Mouse (Mus musculus): ENCODE results near the gene Aldh4a1. TPM values are rescaled to one million over a fixed set of nuclear protein-coding genes. Genes with fewer than 3 reads are reported as not detected.

Gene Aldh4a1
- total RNA-seq, 4 experiments from 2014 or later, result 17.4 to 19.5 (median 19.0) TPM

DNA sequence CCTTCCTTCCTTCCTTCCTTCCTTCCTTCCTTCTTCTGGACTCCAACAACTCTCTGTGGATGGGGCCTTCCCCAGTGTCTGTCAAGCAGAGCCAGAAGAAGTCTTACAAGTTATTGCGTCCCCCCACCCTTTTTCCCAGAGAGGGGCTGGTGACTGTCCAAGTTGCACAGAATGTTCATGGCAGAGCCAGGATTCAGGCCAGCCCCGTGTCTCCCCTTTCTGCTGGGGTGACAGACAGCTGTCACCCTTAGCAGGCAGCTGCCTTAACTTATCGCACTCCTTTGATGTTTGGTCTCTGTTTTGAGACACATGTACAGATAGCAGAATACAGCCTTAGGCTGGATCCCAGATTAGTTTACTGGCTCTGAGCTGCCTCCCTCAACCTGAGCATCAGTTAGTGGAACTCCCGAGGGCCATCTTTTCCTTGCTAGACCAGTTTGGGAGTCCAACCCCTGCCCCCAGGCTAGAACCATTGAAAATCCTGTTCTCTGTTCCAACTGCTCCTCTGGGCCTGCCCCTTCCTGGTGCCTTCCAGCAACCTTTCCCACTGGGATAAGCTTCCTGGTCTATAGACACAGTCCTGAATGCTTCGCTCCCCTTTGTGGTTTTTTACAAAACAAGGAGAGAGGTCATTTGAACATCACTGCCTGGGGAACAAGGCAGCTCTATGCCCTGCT lies 33.2 kb upstream of the Aldh4a1 start:
- no peak for DNase-seq (ENCODE audit: low spot score in 2 of 2)

DNA sequence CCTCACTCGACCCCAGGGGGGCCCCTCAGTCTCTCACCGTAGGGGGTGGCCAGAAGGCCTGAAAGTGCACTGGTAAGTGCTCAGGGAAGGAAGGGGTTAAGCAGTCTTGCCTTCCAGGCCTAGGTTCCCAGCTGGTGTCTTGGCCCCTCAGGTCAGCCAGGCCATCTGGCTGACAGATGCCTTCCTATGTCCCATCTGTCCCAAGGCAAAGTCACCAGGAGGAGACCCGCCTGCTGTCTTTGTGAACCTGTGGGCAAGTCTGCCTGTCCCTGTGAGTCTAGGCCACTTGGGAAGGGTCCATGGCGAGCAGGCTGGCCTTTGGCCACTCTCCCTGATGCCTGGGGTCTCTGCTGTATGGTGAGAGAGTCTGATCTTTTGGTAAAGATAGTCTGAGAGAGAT lies 32.2 kb upstream of the Aldh4a1 start:
- DNase-seq (ENCODE audit: low spot score in 2 of 2), result no peak

DNA sequence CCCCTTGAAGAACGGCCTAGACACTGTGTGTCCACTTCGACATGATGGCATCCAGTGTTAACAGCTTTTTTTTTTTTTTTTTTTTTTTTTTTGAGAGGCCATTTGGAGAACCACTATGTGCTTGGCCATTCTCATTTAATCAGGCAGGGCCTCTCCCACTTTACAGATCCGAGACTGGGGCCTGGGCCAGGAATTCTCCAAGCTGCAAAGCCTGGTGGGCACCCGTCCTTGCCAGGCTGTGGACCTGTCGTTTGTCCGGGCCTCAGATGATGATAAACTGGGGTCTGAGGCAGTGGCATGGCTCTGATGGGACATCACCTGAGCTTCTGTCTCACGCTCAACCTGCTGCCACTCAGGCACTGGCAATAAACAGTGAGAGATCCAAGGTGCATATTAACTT lies 29.8 kb upstream of the Aldh4a1 start:
- no peak for DNase-seq (ENCODE audit: low spot score in 2 of 2)

DNA sequence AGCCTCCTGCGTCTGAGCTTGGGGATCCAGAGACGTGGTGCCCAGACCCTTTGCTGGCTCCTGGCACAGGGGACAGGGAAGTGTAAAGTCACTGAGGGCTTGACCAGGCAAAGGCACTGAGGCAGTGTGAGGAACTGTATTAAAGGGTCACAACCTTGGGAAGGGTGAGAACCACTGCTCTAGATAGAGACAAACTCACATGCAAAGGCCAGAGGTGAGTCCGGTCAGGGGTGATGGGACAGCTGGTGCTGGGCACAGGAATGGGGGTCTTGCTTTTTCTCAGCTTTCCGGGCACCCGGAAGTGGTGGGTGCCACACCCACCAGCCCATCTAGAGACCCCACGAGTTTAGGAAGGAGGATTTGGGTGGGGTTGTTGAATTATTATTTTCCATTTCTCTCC lies 29.3 kb upstream of the Aldh4a1 start:
- no peak for DNase-seq (ENCODE audit: low spot score in 2 of 2)

DNA sequence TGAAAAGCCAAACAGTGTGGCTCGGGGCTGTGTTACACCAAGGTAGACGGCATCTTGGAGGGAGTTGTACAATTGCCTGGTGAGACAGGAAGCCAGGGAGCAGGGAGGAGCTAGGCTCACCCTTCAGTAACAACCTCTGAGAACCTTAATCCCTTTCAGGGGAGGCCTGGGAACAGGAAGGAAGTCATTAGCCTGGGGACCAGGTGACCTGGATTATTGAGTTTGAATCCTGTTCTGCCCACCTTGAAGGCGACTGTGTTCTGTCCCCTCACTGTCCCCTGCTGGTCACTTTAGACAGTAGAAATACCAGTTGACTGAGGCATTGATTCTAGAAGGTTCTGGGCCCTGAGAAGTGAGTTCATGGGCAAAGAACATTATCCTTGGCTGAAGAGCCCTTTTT lies 28.6 kb upstream of the Aldh4a1 start:
- DNase-seq (ENCODE audit: low spot score in 2 of 2), result no peak

DNA sequence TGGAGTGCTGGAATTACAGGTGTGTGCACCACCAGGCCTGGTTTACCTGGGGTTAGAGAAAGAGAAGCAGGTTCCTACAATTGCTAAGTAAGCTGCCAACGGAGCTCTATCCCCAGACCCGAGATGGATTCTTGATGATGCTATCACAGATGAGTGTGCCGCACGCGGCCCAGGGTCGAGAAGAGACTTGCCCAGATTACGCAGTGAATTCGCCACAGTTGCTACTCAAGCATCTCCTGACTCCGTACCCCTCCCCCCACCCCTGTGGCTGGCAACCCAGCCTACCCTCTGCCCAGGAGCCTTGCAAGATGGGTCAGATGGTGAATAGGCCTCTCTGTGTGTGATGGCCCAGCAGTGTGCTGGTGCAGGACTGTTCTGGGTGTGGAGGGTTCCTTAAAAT lies 26.0 kb upstream of the Aldh4a1 start:
- no peak for DNase-seq (ENCODE audit: low spot score in 2 of 2)

DNA sequence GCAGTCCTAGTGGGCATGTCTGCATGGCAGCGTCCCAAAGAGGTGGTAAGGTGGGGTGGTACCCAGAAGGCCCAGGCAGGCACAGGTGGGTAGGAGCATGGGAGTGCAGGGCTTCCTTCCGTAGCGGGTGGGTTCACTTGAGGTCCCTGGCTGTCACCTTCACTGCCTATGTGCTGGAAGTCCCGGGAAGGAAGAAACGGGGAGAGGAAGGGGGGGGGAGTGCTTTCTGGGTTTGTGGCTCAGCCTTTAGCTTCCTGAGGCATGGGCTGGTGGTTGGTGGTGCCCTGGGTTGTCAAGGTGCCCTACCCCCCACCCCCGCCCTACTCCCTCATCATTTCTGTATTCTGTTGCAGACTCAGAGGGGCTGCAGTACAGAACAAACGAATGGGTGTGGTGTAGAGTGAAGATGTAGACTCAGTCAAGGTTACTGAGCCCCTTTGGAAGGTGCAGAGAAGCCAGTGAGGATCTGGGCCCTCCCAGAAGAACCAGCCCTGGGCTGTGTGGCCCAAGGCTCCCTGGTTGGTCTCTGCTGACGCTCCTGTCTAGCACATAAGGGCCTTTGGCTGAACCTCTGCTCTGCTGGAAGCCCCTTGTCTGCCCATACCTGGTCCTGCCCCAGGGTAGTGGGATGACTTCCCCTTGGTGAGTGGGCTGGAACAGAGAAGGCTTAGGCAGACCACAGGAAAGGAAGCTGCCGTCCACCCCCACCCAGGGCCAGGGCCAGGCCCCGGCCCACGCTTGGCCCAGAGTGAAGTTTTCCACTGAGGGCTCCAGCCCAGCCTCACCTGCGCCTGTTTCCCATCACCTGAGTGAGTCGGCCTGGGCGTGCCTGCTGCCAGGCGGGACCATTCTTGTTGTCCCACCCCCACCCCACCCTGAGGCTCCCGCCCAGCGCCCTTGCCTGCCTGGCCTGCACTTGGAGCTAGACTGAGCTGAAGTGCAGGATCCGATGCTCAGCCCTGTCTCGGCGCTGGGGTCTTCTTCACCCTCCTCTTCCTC lies 25.1 kb upstream of the Aldh4a1 start:
- DNase-seq (ENCODE audit: low spot score in 2 of 2), result no peak

DNA sequence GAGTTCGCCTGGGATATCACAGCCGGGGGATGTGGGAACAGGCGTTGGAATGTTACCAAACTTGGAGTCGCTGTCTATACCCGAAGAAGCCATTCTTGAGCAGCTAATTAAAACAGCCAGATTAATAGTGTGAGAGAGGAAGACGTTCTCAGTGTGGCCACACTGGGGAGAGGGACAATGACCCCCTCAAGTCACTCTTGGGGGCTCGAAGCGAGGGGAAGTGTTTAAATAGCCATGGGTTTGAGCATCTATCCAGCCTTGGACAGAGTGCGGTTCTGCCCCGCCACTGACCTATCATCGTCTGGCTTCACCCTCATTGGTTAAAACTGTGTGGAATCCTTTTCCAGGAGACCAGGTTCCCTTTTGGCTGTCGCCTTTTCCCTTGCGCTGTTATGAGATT lies 24.3 kb upstream of the Aldh4a1 start:
- no peak for DNase-seq (ENCODE audit: low spot score in 2 of 2)

DNA sequence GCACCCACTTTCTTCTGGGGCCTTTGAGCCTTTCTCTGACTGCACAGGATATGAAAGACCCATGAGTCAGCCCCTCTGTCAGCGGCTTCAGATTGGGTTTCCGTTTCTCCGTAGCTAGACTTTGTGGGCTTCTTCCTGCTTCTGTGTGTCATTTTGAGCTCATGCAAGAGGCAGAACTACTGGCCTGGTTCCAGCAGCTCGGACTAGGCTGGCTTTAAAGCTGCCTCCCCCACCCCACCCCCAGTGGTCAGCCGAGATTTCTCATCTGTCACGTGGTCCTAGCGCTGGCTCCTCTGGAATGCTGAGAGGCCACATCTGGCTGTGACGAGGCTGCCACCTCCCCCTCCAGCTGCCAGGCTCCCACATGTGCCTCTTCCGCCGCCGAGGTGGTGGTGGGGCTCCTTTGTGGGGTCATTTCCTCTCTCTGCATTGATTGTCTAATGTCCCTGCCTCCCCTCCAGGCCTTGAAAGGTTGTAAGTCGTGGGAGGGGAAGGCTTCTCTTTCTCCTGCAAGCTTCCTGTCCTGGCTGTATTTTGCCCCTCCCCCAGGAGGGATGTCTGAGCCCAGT lies 23.6 kb upstream of the Aldh4a1 start:
- peak in 1 of 2 experiments; percentile 57 for DNase-seq (ENCODE audit: low spot score in 2 of 2)

DNA sequence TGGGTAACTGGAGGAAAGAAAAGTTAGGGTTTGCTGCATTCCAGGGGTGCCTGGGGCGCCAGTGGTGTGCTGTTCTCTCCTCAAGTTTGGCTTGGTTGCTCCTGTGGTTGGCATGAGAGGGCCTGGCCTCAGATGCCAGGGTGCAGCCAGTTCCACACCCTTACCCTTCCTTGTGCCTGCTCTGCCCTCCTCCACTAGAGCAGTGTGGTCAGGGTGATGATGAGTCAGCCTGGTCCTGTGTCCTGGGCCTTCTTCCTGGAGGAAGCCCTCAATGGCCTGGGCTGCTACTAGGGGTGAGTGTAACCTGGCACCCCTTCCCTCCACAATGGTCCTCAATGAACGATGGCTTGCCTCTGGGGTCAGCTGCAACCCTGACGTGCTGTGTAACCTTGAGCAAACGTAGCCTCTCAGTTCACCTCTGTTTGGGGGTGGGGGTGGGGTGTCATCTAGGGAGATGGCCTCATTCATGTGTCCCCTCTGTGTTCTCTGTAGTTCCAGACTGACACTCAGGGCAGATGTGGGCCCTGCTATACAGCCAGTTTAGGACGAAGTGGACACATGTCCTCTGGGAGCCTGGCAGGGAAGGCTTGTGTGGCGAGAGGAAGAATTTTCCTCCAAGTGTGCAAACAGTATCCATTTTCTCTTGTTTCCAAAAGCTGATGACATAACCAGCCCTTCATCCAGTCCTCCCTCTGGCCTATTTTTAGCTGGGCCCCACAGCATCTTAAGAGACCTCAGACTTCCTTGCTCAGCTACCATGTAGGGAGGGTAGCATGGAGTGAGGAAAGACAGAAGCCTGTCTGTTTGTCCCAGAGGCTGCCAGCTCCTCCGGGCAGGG lies 20.9 kb upstream of the Aldh4a1 start:
- DNase-seq (ENCODE audit: low spot score in 2 of 2), result no peak

DNA sequence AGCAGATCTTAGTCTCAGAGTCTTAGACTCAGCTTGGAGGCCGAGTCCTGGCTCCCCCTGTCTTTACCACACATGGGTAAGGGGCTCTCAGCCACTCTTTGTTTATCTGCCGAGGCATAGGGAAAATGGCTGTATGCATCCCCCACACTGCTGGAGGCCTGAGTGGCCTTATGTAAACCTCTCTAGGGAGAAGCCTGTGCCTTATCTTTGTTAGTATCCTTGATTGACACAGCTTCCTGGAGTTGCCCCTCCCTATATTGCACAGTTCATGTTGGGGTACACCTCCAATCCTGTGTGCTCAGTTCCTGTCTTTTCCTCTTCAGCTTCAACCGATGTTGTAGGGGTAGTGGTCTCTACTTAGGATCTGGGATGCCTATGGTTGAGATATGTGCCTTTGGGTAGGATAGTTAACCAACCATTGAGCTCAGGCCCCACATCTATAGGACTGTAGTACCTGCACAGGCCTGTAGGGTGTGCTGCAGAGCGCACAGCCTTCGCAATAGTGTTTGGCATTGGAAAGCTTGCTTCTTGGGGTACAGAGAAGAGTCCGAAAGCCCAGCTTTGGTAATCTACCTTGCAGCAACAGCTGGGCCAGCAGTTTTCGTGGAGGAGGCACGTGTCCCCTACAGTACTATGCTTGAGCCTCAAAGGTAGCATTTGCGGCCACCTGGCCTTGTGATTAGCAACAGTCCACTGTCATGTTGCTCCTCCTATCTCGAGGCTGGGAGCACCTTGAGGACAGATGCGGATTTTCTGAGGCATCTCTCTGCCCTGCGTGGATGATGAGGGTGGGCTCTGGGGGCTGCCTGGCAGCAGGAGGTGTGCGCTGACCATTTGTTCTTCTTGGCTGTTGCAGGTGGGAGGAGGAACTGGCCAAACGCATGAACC lies 20.1 kb upstream of the Aldh4a1 start, which contains the start of gene Gm21969:
Gm21969 (plus strand) TSS at position 830 of the 888 bp plus-strand sequence.
- peak in 1 of 2 experiments; percentile 59 for DNase-seq (ENCODE audit: low spot score in 2 of 2)

DNA sequence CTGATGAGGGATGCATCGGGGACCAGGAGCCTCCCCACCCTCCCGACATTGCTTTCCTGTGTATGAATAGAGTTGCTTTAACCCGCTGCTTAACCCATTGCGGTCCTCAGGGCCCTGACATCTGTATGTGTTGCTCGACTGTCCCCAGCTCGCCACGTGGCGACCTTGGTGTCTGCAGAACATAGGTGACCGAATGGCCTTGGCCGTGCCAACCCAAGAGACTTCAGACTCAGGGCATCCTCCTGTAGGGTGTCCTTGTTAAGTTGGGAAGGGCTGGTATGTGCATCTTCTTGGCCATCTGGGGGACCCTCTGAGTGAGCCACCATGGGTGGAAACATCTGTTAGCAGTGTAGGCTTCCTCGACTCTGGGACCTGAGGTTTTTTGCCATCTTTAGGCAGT lies 17.4 kb upstream of the Aldh4a1 start:
- no peak for DNase-seq (ENCODE audit: low spot score in 2 of 2)

DNA sequence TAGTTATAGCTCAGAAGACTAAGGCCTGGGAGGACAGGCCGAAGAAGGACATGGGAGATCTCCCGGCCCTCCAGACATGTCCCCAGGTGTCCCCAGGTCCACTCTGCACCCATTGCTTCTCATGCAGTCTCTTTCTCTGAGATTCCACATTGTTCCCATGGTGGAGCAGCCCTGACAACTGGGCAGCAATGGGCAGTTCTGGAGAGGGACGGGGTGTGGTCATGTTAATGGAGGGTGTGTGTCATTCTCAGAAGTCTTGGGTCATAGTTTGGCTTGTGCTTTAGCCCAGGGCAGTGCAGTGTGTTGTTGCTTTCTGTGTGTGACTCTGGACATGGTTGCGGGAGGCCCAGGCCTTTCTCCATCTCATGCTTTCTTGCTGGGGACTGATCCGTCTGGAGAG lies 15.9 kb upstream of the Aldh4a1 start:
- no peak for DNase-seq (ENCODE audit: low spot score in 2 of 2)

DNA sequence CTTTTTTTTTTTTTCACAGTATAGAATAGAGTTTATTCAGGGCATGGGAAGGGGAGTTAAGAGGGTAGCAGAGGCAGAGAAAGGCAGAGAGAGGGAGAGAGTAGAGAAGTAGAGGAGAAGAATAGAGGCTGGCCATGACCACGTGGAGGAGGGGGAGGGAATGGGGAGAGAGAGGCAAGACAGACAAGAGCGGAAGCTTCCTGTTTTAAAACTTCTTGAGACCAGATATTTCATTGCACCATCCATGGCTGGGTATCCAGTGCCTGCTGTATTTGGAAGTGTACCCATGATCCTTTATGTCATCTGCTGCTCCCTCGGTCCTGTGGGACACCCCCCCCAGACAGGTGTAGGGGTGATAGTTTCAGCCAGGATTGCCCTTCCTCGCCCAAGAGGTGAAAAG lies 13.7 kb upstream of the Aldh4a1 start:
- no peak for DNase-seq (ENCODE audit: low spot score in 2 of 2)

DNA sequence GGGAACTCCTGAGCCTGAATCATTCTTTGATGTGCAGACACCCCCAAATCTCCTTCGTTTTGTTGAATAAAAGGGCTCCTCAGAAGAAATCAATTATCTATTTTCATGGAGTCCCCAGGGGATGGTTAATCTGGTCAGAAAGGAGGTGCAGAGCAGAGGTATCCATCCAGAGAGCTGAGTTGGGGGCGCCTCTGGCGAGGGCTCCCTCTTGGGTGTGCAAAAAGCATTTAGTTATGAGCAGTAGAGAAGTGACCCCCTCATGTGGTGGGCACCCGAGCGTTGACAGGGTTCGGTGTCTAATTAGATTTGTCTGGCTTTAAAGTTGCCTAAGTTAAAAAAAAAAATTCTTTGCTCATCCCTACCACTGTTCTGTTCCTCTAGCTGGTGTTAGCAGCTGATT lies 11.7 kb upstream of the Aldh4a1 start:
- DNase-seq (ENCODE audit: low spot score in 2 of 2), result no peak

DNA sequence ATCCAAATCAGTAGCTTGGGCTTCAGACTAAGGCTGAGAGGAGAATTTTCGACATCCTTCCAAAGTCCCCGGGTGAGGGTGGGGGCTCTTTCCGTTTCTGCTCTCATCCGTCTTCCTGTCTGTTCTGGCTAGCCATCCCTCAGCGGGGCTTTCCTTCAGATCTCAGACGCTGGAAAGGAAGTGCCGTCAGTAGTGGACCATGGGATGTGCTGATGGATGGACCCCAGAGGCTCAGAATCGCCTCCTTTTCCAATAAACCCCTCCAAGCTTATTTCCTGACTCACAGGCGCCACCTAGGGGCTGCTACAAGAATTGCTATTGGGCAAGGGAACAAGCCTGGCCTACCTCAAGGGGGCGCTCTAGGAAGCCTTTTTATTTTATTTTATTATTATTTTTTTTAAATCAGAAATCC lies 11.1 kb upstream of the Aldh4a1 start:
- DNase-seq (ENCODE audit: low spot score in 2 of 2), result peak in 1 of 2 experiments; percentile 65

DNA sequence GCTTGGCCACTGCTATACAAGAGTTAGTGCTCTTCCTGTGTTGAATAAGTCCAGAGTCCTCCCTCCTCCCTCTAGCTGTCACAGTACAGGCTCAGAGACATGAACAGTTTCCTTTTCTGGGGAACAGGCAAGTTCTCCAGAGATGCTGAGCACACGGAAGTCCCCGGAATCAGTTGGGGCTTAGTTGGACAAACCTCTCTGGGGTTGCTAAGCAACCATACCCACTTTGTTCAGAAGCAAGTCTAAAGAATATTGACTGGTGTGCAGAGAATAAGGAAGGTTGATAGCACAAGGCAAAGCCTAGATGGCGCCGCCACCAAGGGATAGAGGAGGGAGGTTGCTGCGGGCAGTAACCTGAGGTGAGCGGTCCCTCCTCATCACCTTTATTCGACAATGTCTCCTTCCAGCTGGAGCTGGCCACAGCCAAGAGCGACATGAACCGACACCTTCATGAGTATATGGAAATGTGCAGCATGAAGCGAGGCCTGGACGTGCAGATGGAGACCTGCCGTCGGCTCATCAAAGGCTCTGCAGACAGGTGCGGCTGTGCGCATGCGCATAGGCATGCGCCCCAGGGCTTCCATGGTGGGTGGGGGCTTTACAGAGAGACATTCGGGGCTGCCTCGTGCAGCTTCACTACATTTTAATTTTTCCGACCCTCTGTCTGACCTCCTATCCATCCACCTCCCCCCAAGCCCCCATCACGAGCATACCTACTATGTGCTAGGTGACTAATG lies 8.0 kb upstream of the Aldh4a1 start:
- no peak for DNase-seq (ENCODE audit: low spot score in 2 of 2)

DNA sequence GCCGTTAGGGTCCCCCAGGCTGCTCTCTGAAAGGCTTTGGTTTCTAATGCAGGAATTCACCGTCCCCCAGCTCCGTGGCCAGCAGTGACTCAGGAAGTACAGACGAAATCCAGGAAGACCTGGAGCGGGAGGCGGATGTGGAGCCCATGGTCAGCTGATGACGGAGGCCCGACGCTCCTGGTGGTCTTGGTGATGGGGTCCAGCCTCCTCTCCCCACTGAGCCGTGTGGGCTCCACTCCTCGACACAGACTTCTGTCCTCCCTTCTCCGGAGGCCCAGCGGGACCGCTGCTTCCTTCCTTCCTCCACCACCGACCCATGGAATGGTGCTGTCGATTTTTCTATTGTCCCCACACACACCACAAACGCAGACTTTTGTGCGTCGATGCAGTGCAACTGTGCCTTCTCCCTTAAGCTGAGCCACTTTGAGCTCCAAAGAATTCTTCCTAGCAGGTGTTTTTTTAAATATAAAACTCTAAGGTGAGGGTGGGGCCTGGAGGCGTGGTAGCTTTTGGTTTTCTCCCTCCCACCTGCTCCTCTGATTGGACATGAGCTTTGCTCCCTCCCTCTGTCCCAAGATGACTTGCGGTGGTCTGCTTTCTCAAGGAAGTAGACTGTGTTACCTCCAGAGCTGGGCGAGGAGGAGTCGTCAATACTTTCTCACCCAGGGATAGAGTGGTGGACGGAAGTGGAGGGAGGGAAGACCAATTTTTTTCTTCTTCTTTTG lies 6.2 kb upstream of the Aldh4a1 start:
- DNase-seq (ENCODE audit: low spot score in 2 of 2), result no peak

DNA sequence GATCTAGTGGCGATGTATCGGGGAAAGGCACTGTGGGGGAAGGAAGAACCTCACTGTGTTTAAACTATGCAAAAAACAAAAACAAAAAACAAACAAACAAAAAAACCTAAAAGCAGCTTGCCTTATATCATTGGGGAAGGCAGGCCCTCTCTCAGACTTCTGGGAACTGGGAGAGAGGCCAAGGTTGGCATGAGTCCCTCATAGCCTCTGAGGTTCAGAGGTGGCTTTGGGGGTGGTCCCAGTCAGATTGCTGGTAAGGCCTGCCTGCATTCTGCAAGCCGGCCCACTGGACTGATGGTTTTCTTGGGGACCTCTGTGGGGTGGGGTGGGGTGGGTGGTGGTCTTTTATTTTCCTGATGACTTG lies 5.7 kb upstream of the Aldh4a1 start:
- no peak for DNase-seq (ENCODE audit: low spot score in 2 of 2)
